Mouse (Mus musculus) Patski (cell line): ENCODE results near the gene Unc13c. TPM values are rescaled to one million over a fixed set of nuclear protein-coding genes. Genes with fewer than 3 reads are reported as not detected.

Experiments
- ATAC-seq: fragments of 100-300 bp; one replicate; pipeline ENCODE4 v1.8.0; 2021
- CTCF ChIA-PET: fragments of 350-600 bp; sonication (Branson Sonifier 250); formaldehyde crosslinking; loops from one replicate; lab custom pipeline; 2022; ENCODE audit warnings: inconsistent platforms; lab: Charles Lee
- POLR2A ChIA-PET: fragments of 350-600 bp; sonication (Branson Sonifier 250); formaldehyde crosslinking; loops from one replicate; lab custom pipeline; 2022; ENCODE audit warnings: antibody characterized with exemption, inconsistent platforms; lab: Charles Lee
- DNase-seq: peaks from one replicate; pipeline ENCODE4 v3.0.0-alpha.2; 2011; ENCODE audit warnings: low read depth, low spot score
- H3K27me3 ChIP-seq: fragments of 371-371 bp; one replicate; pipeline ENCODE4 v1.5.1; 2021
- CTCF ChIP-seq: fragments of 100-300 bp; IDR thresholded peaks from one replicate; pipeline ENCODE4 v1.5.1; 2021
- in situ Hi-C: fragments of 300-500 bp; cut with MboI; formaldehyde crosslinking; loops from 3 replicates; pipeline ENCODE4 v1.11.1; 2018; ENCODE audit warnings: low pct_unique_long_range_greater_than_20kb, mixed read lengths
- polyA plus RNA-seq: library from polyadenylated mRNA; unstranded; gene quantifications from one replicate; pipeline ENCODE4 v1.2.3, GENCODE M21; 2021

Unc13c gene
- polyA plus RNA-seq, 1 experiment from 2014 or later, result not detected

DNA sequence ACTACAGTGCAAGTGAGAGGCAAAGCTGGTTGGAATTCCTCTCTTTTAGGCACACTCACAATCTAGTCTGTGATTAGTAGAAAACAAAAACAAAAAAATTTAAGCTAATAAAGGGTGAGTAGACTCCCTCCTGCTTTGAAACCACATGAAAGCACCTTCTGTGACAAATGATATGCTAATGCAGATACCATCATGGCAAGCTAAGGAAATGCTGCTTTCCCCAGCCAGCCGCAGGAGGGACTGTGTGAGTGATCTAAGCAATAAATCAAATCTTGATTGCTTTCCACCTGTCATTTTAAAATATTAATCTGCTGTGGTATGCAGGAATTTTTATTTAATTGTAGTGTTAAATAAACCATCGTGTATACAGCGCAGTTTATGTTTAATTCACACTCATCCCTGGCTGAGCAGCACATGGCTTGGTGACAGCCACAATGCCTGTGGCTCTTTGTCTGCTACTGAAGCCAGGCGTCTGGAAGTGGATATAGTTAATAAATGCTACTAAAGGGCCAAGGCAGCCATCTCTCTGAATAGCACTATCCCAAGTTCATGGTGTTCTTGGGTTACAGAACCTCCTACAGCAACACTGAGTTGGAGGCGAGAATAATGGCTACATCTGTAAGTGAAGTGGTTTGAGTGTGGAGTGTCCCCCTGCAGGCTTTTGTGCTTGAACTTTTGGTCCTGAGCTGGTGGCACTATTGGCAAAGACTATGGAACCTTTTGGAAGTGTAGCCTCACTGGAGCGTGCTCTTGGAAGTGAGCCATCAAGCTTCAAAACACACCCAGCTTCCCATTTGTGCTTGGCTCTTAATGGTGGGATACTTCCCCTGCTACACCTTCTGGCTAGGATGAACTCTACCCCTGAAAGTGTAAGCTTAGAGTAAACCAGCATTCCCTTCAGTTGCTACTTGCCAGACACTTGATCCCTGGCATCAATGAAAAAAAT is 242.8 kb downstream of the Unc13c start:
- H3K27me3 ChIP-seq, result no peaks in the 10 kb centered on the region
- in situ Hi-C loops, result no loop called here
- POLR2A ChIA-PET, result interaction anchor here (0.6 kb wide), 1 partner anchor 760 kb away, joined by 4 read pairs; no protein-coding TSS in a partner anchor
- CTCF ChIA-PET, result no interaction called here
- ATAC-seq (no peak), DNase-seq (no peak)
- no peak for TF ChIP-seq CTCF

GRCm38 (mm10) chr9:73724776-73725175 is 244.0 kb downstream of the Unc13c start:
- in situ Hi-C loops, result no loop called here
- ChIA-PET CTCF (no interaction called here), POLR2A (no interaction called here)
- ATAC-seq (no peak), DNase-seq (no peak)
- H3K27me3 ChIP-seq, result no peaks in the 10 kb centered on the region
- TF ChIP-seq CTCF, result no peak

GRCm38 (mm10) chr9:73713508-73713907 is 255.3 kb downstream of the Unc13c start:
- ChIA-PET CTCF (no interaction called here), POLR2A (no interaction called here)
- ATAC-seq (no peak), DNase-seq (no peak)
- no peaks in the 10 kb centered on the region for H3K27me3 ChIP-seq
- in situ Hi-C loops, result no loop called here
- TF ChIP-seq CTCF, result no peak

GRCm38 (mm10) chr9:73697103-73697502 is 271.7 kb downstream of the Unc13c start:
- in situ Hi-C loops, result no loop called here
- ATAC-seq, result peak; percentile 65
- no peaks in the 10 kb centered on the region for H3K27me3 ChIP-seq
- TF ChIP-seq CTCF, result no peak
- POLR2A ChIA-PET, result no interaction called here
- CTCF ChIA-PET, result interaction anchor here (0.8 to 1.6 kb wide), 3 partner anchors 9 to 39 kb away, joined by 3 read pairs; no protein-coding TSS in a partner anchor
- DNase-seq, result no peak

- DNase-seq (no peak), ATAC-seq (no peak)
- ChIA-PET POLR2A (no interaction called here), CTCF (no interaction called here)
- in situ Hi-C loops, result no loop called here
- no peak for TF ChIP-seq CTCF
- no peaks in the 10 kb centered on the region for H3K27me3 ChIP-seq
Observed at GRCm38 (mm10) chr9:73681580-73681979, 287.2 kb downstream of the Unc13c start.

DNA sequence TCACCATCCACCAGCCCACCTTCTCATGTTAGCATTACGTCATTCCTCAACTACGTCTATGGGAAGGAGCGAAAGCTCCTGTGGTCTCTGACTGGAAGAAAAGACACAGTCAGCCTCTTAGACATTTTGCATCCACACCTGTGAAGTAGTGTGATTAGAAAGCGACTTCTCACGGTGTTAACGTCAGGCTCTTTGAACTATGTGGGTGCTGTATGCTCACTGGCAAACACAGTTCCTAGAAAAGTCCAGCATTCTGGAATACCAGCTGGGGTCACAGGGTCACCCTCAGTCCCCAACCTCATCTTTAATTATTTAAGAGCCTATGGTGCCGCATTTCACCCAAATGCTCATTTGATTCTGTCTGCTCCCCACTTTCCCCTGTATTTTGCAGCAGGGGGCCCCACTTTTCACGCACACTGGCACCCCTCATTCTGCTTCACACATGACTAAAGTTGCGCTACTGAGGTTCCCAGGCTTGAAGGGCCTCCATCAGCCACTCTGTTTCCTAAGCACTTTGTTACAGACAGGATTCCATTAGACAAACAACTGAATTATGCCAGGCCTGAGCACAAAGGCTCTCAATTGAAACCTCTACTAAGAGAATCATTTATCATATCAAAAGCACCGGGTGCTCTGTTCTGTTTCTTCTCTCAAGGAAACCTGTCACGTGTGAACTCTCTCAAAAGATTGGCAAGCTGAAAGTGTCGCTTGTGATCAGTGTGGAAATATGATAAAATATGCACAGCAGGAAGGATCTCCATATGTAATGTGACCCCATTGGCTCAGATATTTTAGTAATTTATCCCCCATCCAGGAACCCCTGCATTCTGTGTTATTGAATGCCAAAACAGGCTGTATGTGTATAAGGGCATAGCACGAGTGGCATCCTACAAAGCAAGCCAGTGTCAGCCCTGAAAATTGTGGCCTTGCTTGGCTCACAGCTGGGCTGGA is 287.9 kb downstream of the Unc13c start:
- no peak for TF ChIP-seq CTCF
- DNase-seq, result no peak
- CTCF ChIA-PET, result no interaction called here
- ATAC-seq, result no peak
- in situ Hi-C loops, result no loop called here
- H3K27me3 ChIP-seq, result no peaks in the 10 kb centered on the region
- POLR2A ChIA-PET, result no interaction called here

- DNase-seq (no peak), ATAC-seq (no peak)
- CTCF ChIA-PET, result interaction anchor here (1.3 to 1.4 kb wide), 3 partner anchors 10 to 22 kb away, joined by 3 to 6 read pairs (median 3); no protein-coding TSS in a partner anchor
- POLR2A ChIA-PET, result no interaction called here
- no peaks in the 10 kb centered on the region for H3K27me3 ChIP-seq
- no peak for TF ChIP-seq CTCF
- in situ Hi-C loops, result no loop called here
Observed at GRCm38 (mm10) chr9:73671656-73672212, 297.0 kb downstream of the Unc13c start.

DNA sequence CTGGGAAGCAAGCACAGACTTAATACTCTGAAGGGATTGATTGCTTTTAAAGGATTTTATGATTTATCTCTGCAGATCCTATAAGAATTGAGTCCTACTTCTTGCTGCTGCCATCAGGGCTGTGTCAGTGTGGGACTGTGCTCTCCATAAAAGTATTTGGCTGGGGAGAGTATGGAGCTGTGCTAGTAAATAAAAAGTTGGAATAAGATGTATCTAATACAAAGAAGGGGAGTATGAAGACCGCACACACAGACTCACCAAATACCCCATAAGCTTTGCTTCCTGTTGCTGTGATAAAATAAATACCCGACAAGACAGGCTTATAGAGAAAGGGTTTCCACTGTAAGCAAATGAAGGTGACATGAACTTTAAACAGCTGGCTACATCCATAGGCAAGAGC is 298.7 kb downstream of the Unc13c start:
- TF ChIP-seq CTCF, result no peak
- DNase-seq (no peak), ATAC-seq (no peak)
- POLR2A ChIA-PET, result no interaction called here
- H3K27me3 ChIP-seq, result no peaks in the 10 kb centered on the region
- in situ Hi-C loops, result no loop called here
- CTCF ChIA-PET, result no interaction called here

DNA sequence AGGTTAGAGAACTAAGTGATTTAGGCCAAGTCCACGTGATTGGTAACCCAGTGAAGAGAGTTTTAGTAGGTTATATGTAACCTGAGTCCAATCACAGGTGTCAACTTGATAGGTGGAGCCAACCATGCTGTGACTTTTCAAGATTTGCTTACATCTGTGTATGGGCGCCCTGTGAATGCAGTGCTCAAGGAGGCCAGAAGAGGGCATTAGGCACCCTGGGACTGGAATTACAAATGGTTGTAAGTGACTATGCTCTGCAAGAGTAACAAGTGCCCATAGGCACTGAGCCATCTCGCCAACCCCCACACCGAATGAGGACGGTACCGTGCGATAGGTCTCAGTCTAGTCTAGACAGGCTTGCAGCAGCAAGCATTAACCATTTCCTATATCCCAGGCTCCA is 305.9 kb downstream of the Unc13c start:
- ChIA-PET CTCF (interaction anchor here (1.8 kb wide), 1 partner anchor 9 kb away, joined by 6 read pairs; no protein-coding TSS in a partner anchor), POLR2A (no interaction called here)
- DNase-seq (no peak), ATAC-seq (no peak)
- in situ Hi-C loops, result no loop called here
- peaks cover 4% of the 10 kb centered on the region for H3K27me3 ChIP-seq
- peak; percentile 35 for TF ChIP-seq CTCF

DNA sequence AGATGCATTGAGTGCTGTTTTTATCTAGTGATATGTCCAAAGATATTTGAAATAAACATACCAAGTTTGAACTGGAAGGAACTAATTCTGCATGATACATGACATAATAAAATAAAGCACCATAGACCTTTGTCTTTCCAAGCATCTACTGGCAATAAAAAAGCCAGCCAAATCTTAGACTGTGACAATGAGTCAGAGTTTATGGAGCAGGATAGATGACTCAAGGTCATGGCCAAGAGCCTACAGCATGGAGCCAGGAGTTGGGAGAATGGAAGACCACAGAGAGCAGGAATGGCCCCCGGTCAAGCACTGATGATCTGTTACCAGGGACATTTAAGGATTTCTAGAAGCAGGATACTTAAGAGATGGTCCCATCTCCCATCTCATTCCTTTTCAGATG is 319.7 kb downstream of the Unc13c start:
- ChIA-PET CTCF (no interaction called here), POLR2A (no interaction called here)
- no peaks in the 10 kb centered on the region for H3K27me3 ChIP-seq
- DNase-seq (peak; percentile 74), ATAC-seq (peak; percentile 89)
- in situ Hi-C loops, result loop anchor here (10.0 kb wide), 1 partner anchor 484 kb away; no protein-coding TSS in a partner anchor
- TF ChIP-seq CTCF, result no peak
